In genomic region chr10:3891381-3892263, GRCm38 (mm10) we compare ENCODE assay signal across 10 mouse cellular contexts.
DNase-seq lines count a peak whose midpoint lies in the region; ATAC-seq lines count a peak whose summit lies in the region.
"Had no signal": no experiment of that assay in that cellular context is flagged by ENCODE, and none has a peak within 500 bp of the region (broad histone marks: within the 10 kb centered on the region; RNA-seq: fewer than 3 reads in every experiment).

No protein-coding gene starts in this region.

- H3K9me3 ChIP-seq in kidney, embryonic 16.5 days (ENCODE audit: low read length): no peaks in the 10 kb centered on the region
- no peaks in the 10 kb centered on the region for H3K9me3 ChIP-seq in hindbrain, embryonic 12.5 days (replicated peaks)
- no peaks in the 10 kb centered on the region for H3K9me3 ChIP-seq in neural tube, embryonic 12.5 days
- H3K9me3 ChIP-seq: liver, embryonic 13.5 days had no signal

- no peaks in the 10 kb centered on the region for H3K27me3 ChIP-seq in kidney, embryonic 16.5 days (ENCODE audit: insufficient read depth, low read length)
- no peaks in the 10 kb centered on the region for H3K27me3 ChIP-seq in hindbrain, embryonic 12.5 days
- H3K27me3 ChIP-seq in neural tube, embryonic 12.5 days (replicated peaks): no peaks in the 10 kb centered on the region
- H3K27me3 ChIP-seq: liver, embryonic 13.5 days had no signal

- 38% methylated on average over 3 of the region's 3 CpGs for WGBS in kidney, embryonic 16.5 days
- WGBS in hindbrain, embryonic 12.5 days: 34% methylated on average over 3 of the region's 3 CpGs
- 32% methylated on average over 3 of the region's 3 CpGs for WGBS in neural tube, embryonic 12.5 days

- H3K4me3 ChIP-seq in kidney, embryonic 16.5 days (ENCODE audit: low read length): no peak overlapping the region
- H3K4me3 ChIP-seq in hindbrain, embryonic 12.5 days: no peak overlapping the region
- no peak overlapping the region for H3K4me3 ChIP-seq in neural tube, embryonic 12.5 days
- H3K4me3 ChIP-seq: liver, embryonic 13.5 days had no signal

- peaks cover 15% of the 10 kb centered on the region for H3K4me1 ChIP-seq in kidney, embryonic 16.5 days (ENCODE audit: insufficient read depth, low read length)
- H3K4me1 ChIP-seq in hindbrain, embryonic 12.5 days: peaks cover 26% of the 10 kb centered on the region
- H3K4me1 ChIP-seq in neural tube, embryonic 12.5 days: peaks cover 20% of the 10 kb centered on the region
- H3K4me1 ChIP-seq: liver, embryonic 13.5 days had no signal

- H3K9ac ChIP-seq in kidney, embryonic 16.5 days (replicated peaks; ENCODE audit: low read length): no peak overlapping the region; the same call in 1 of the 2 replicates
- H3K9ac ChIP-seq in hindbrain, embryonic 12.5 days: peak overlapping the region; percentile 8; the same call in 1 of the 2 replicates
- no peak overlapping the region for H3K9ac ChIP-seq in neural tube, embryonic 12.5 days
- H3K9ac ChIP-seq: liver, embryonic 13.5 days had no signal

- peak; percentile 52; the same call in 1 of the 2 replicates for ATAC-seq in kidney, embryonic 16.5 days (ENCODE audit: low FRiP score, low TSS enrichment)
- ATAC-seq in hindbrain, embryonic 12.5 days (ENCODE audit: low FRiP score): peak; percentile 78
- ATAC-seq in neural tube, embryonic 12.5 days (ENCODE audit: low FRiP score, low read depth): peak; percentile 91

- no peak for DNase-seq in kidney, adult 18-20 months
- DNase-seq in embryo, embryonic 11 days: peak; percentile 74
- no peak for DNase-seq in ovary, postnatal 10 days (ENCODE audit: low spot score)
- no peak for DNase-seq in left cerebral cortex, adult 8-10 months (ENCODE audit: low spot score in 2 of 2)
- no peak for DNase-seq in gastrocnemius, postnatal 10 days
- DNase-seq: liver, embryonic 13.5 days; thymus, adult 2 months had no signal

- H3K4me2 ChIP-seq in kidney, embryonic 16.5 days (replicated peaks; ENCODE audit: low read depth, low read length): no peak overlapping the region
- no peak overlapping the region for H3K4me2 ChIP-seq in hindbrain, embryonic 12.5 days (replicated peaks)
- H3K4me2 ChIP-seq in neural tube, embryonic 12.5 days (replicated peaks): no peak overlapping the region
- H3K4me2 ChIP-seq: liver, embryonic 13.5 days had no signal

- peak overlapping the region; percentile 51 for H3K27ac ChIP-seq in kidney, embryonic 16.5 days (ENCODE audit: low read length)
- peak overlapping the region; percentile 62; the same call in 1 of the 2 replicates for H3K27ac ChIP-seq in hindbrain, embryonic 12.5 days
- H3K27ac ChIP-seq in neural tube, embryonic 12.5 days: no peak overlapping the region
- H3K27ac ChIP-seq: liver, embryonic 13.5 days had no signal

- no peaks in the 10 kb centered on the region for H3K36me3 ChIP-seq in kidney, embryonic 16.5 days (ENCODE audit: insufficient read depth, low read length)
- no peaks in the 10 kb centered on the region for H3K36me3 ChIP-seq in hindbrain, embryonic 12.5 days
- H3K36me3 ChIP-seq in neural tube, embryonic 12.5 days: no peaks in the 10 kb centered on the region; the same call in 1 of the 2 replicates
- H3K36me3 ChIP-seq: liver, embryonic 13.5 days had no signal
